In the genomic region with DNA sequence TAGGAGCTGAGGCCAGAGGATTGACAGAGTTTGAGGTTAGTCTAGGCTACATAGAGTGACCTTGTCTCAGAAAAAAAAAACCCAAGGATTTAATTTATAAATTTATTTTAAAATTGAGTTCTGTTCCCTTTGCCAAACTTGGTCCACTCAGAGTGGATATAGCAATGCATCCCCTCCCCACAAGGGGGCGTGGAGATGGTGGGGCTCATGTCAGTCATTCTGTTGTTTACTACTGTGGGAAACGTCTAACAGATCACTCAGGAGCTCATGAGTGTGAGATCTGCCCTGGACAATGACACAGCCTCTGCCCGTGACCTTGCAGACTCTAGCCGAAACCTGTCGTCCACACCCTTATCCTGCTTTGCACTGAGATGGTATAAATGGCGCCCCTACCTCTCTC, we compare ENCODE assay signal across 15 mouse cellular contexts. TPM values are rescaled to one million over a fixed set of nuclear protein-coding genes. Genes with fewer than 3 reads are reported as not detected.
DNase-seq lines count a peak whose midpoint lies in the region; ATAC-seq and TF ChIP-seq lines count a peak whose summit lies in the region.
"Had no signal": no experiment of that assay in that cellular context is flagged by ENCODE, and none has a peak within 500 bp of the region (broad histone marks: within the 10 kb centered on the region; RNA-seq: fewer than 3 reads in every experiment).

No protein-coding gene starts in this region.

- intact Hi-C loops in left cerebral cortex, postnatal 36 days (cut with DNase I), result no loop called here

- H3K4me3 ChIP-seq in liver, postnatal 0 days (ENCODE audit: low read depth, low read length), result no peak overlapping the region
- no peak overlapping the region for H3K4me3 ChIP-seq in liver, embryonic 11.5 days (ENCODE audit: low read depth, low read length)
- H3K4me3 ChIP-seq in CH12.LX (replicated peaks in 1 of 3; ENCODE audit: low read depth in 2 of 3, low read length in 2 of 3, poor library complexity in 1 of 3), result no peak overlapping the region
- H3K4me3 ChIP-seq: heart, adult 2 months; midbrain, embryonic 13.5 days; neural tube, embryonic 13.5 days; stomach, embryonic 15.5 days had no signal

- no peak for TF ChIP-seq EP300 in liver, postnatal 0 days (IDR thresholded peaks at IDR 0.05; ENCODE audit: low read depth)
- TF ChIP-seq EP300 in CH12.LX (IDR thresholded peaks at IDR 0.05; ENCODE audit: low read length), result no peak

- in situ Hi-C loops in CH12.LX (cut with MboI; ENCODE audit: low pct_ligation_motif_present, low pct_unique_long_range_greater_than_20kb, low sequenced_read_pairs), result no loop called here

- no peak overlapping the region for H3K27ac ChIP-seq in liver, postnatal 0 days (ENCODE audit: low read depth)
- H3K27ac ChIP-seq in liver, embryonic 11.5 days (ENCODE audit: low read depth, low read length), result no peak overlapping the region
- H3K27ac ChIP-seq in CH12.LX (ENCODE audit: insufficient read depth, low read depth), result no peak overlapping the region
- H3K27ac ChIP-seq: heart, adult 2 months; midbrain, embryonic 13.5 days; neural tube, embryonic 13.5 days; stomach, embryonic 15.5 days had no signal

- peak; percentile 10 to 13 for DNase-seq in cerebellum, postnatal 10 days
- DNase-seq in liver, postnatal 0 days, result peak; percentile 15
- no peak for DNase-seq in liver, embryonic 11.5 days (ENCODE audit: low spot score)
- peak; percentile 12 for DNase-seq in CH12.LX (ENCODE audit: extremely low read depth)
- peak; percentile 74 for DNase-seq in ZHBTc4 (ENCODE audit: low read depth, low spot score)
- DNase-seq in frontal cortex, postnatal 25 days (ENCODE audit: low spot score in 2 of 2), result no peak
- DNase-seq in left cerebral cortex, postnatal 36 days (ENCODE audit: low spot score in 2 of 2), result no peak
- DNase-seq: heart, adult 2 months; heart, postnatal 36 days had no signal

- no peak for TF ChIP-seq RAD21 in CH12.LX (IDR thresholded peaks at IDR 0.05; ENCODE audit: low read depth, low read length)

- H3K36me3 ChIP-seq in liver, postnatal 0 days (replicated peaks; ENCODE audit: insufficient read depth, low read length), result no peaks in the 10 kb centered on the region
- no peaks in the 10 kb centered on the region for H3K36me3 ChIP-seq in liver, embryonic 11.5 days (ENCODE audit: control insufficient read depth, insufficient read depth, low read length)
- H3K36me3 ChIP-seq in CH12.LX (replicated peaks in 1 of 2; ENCODE audit: control insufficient read depth in 1 of 2, insufficient read depth in 1 of 2, low read length in 1 of 2), result no peaks in the 10 kb centered on the region
- H3K36me3 ChIP-seq: midbrain, embryonic 13.5 days; neural tube, embryonic 13.5 days; stomach, embryonic 15.5 days had no signal

- no peaks in the 10 kb centered on the region for H3K79me2 ChIP-seq in CH12.LX (replicated peaks; ENCODE audit: control insufficient read depth, extremely low read depth, insufficient read depth, poor library complexity, severe bottlenecking)

- 55% methylated on average over 6 of the region's 6 CpGs for WGBS in liver, postnatal 0 days (ENCODE audit: insufficient replicate concordance)
- 60% methylated on average over 6 of the region's 6 CpGs for WGBS in liver, embryonic 11.5 days

- no peak overlapping the region for H3K9ac ChIP-seq in liver, postnatal 0 days (replicated peaks)
- H3K9ac ChIP-seq in liver, embryonic 11.5 days (ENCODE audit: low read depth, low read length), result no peak overlapping the region
- no peak overlapping the region for H3K9ac ChIP-seq in CH12.LX (ENCODE audit: insufficient read depth, low read depth)
- H3K9ac ChIP-seq: midbrain, embryonic 13.5 days; neural tube, embryonic 13.5 days; stomach, embryonic 15.5 days had no signal

- H3K9me3 ChIP-seq in liver, postnatal 0 days (ENCODE audit: low read length), result no peaks in the 10 kb centered on the region
- no peaks in the 10 kb centered on the region for H3K9me3 ChIP-seq in liver, embryonic 11.5 days (ENCODE audit: control insufficient read depth, low read length)
- H3K9me3 ChIP-seq in CH12.LX (replicated peaks; ENCODE audit: low read length), result no peaks in the 10 kb centered on the region
- H3K9me3 ChIP-seq: midbrain, embryonic 13.5 days; neural tube, embryonic 13.5 days; stomach, embryonic 15.5 days had no signal

- dilution Hi-C loops in CH12.LX (cut with MboI; ENCODE audit: extremely low pct_ligation_motif_present, extremely low pct_unique_long_range_greater_than_20kb, low sequenced_read_pairs), result no loop called here

- H3K4me2 ChIP-seq in liver, postnatal 0 days (ENCODE audit: low read depth, low read length), result no peak overlapping the region
- H3K4me2 ChIP-seq in liver, embryonic 11.5 days, result no peak overlapping the region
- H3K4me2 ChIP-seq in CH12.LX (ENCODE audit: insufficient read depth, low read depth, poor library complexity, severe bottlenecking), result no peak overlapping the region
- H3K4me2 ChIP-seq: midbrain, embryonic 13.5 days; neural tube, embryonic 13.5 days; stomach, embryonic 15.5 days had no signal

- H3K4me1 ChIP-seq in liver, postnatal 0 days (ENCODE audit: insufficient read depth), result no peaks in the 10 kb centered on the region
- H3K4me1 ChIP-seq in liver, embryonic 11.5 days (replicated peaks; ENCODE audit: control insufficient read depth, insufficient read depth, low read length), result no peaks in the 10 kb centered on the region
- H3K4me1 ChIP-seq in CH12.LX (ENCODE audit: control insufficient read depth in 1 of 2, insufficient read depth in 2 of 2), result no peaks in the 10 kb centered on the region
- H3K4me1 ChIP-seq: midbrain, embryonic 13.5 days; neural tube, embryonic 13.5 days; stomach, embryonic 15.5 days had no signal

- peak; percentile 38; the same call in 1 of the 2 replicates for TF ChIP-seq CTCF in liver, postnatal 0 days (IDR thresholded peaks at IDR 0.05; ENCODE audit: low read depth)
- TF ChIP-seq CTCF in CH12.LX (conservative IDR thresholded peaks at IDR 0.05 in 1 of 2, IDR thresholded peaks at IDR 0.05 in 1 of 2; ENCODE audit: low read depth in 2 of 2, low read length in 2 of 2), result peak in 1 of 2 experiments; percentile 52; a peak in 3 of 4 replicates

- no peaks in the 10 kb centered on the region for H3K27me3 ChIP-seq in liver, postnatal 0 days (ENCODE audit: insufficient read depth, low read length)
- no peaks in the 10 kb centered on the region for H3K27me3 ChIP-seq in liver, embryonic 11.5 days (replicated peaks; ENCODE audit: control insufficient read depth, insufficient read depth, low read length)
- peaks cover 22% of the 10 kb centered on the region for H3K27me3 ChIP-seq in CH12.LX (replicated peaks)
- H3K27me3 ChIP-seq: midbrain, embryonic 13.5 days; neural tube, embryonic 13.5 days; stomach, embryonic 15.5 days had no signal

- ATAC-seq in cerebellum, adult (ENCODE audit: insufficient number of reproducible peaks, low FRiP score, low TSS enrichment), result no peak
- ATAC-seq in liver, postnatal 0 days, result no peak
- no peak for ATAC-seq in liver, embryonic 11.5 days (replicated peaks; ENCODE audit: low FRiP score)
- ATAC-seq: midbrain, embryonic 13.5 days had no signal

- no peak for TF ChIP-seq POLR2A in CH12.LX (IDR thresholded peaks at IDR 0.05; ENCODE audit: low read depth, low read length)

TF ChIP-seq in CH12.LX, 34 proteins besides CTCF, POLR2A, EP300 and RAD21:
- no peak for TF ChIP-seq MAZ (IDR thresholded peaks at IDR 0.05; ENCODE audit: low read depth, low read length)
- TF ChIP-seq MXI1 (IDR thresholded peaks at IDR 0.05; ENCODE audit: low read depth, low read length), result no peak
- no peak for TF ChIP-seq TBP (conservative IDR thresholded peaks at IDR 0.05; ENCODE audit: low read depth, low read length)
- no peak for TF ChIP-seq ELF1 (IDR thresholded peaks at IDR 0.05; ENCODE audit: low read depth, low read length)
- no peak for TF ChIP-seq USF2 (conservative IDR thresholded peaks at IDR 0.05; ENCODE audit: low read depth, low read length)
- TF ChIP-seq ETS1 (conservative IDR thresholded peaks at IDR 0.05; ENCODE audit: low read depth, low read length), result no peak
- TF ChIP-seq PAX5 (IDR thresholded peaks at IDR 0.05; ENCODE audit: low read length), result no peak
- TF ChIP-seq IRF4 (IDR thresholded peaks at IDR 0.05; ENCODE audit: low read depth, low read length), result no peak
- no peak for TF ChIP-seq POLR2AphosphoS2 (IDR thresholded peaks at IDR 0.05; ENCODE audit: low read depth, low read length)
- TF ChIP-seq NELFE (IDR thresholded peaks at IDR 0.05; ENCODE audit: low read depth, low read length), result no peak
- TF ChIP-seq BHLHE40 (IDR thresholded peaks at IDR 0.05; ENCODE audit: low read depth, low read length), result no peak
- no peak for TF ChIP-seq ZMIZ1 (IDR thresholded peaks at IDR 0.05; ENCODE audit: low read depth, low read length)
- no peak for TF ChIP-seq NRF1 (IDR thresholded peaks at IDR 0.05; ENCODE audit: low read depth, low read length)
- TF ChIP-seq RCOR1 (conservative IDR thresholded peaks at IDR 0.05; ENCODE audit: low read depth, low read length), result no peak
TF ChIP-seq in CH12.LX: peak in this region for 0.

RNA-seq across cellular contexts. Expression of a gene that starts 16.1 kb away (rescaled TPM):
- not detected in 2 replicates for polyA plus RNA-seq in liver, postnatal 0 days (2015; fragmentation: Nextera tagmentation; extraction: Ambion mirVana)
- polyA plus RNA-seq in liver, embryonic 11.5 days (2014; fragmentation: Nextera tagmentation; extraction: Ambion mirVana), result not detected in 2 replicates
- not detected in 2 replicates for total RNA-seq in CH12.LX (2012; rRNA removed)
- not detected in 2 replicates for total RNA-seq in CH12.LX (2014; rRNA removed)
- polyA plus RNA-seq in CH12.LX (2012; ENCODE audit: insufficient read length, low read depth), result not detected in 2 replicates
- total RNA-seq in left cerebral cortex, postnatal 36 days (2021), result not detected
- total RNA-seq: heart, adult 2 months; heart, postnatal 36 days; left cerebral cortex, postnatal 14 days had no signal
- polyA plus RNA-seq: heart, adult 2 months; midbrain, embryonic 13.5 days; neural tube, embryonic 13.5 days; stomach, embryonic 15.5 days had no signal

RNA-seq across cellular contexts. Expression of a gene that starts 22.7 kb away (rescaled TPM):
- polyA plus RNA-seq in liver, postnatal 0 days (2015; fragmentation: Nextera tagmentation; extraction: Ambion mirVana), result not detected in 2 replicates
- polyA plus RNA-seq in liver, embryonic 11.5 days (2014; fragmentation: Nextera tagmentation; extraction: Ambion mirVana), result not detected in 2 replicates
- total RNA-seq in CH12.LX (2012; rRNA removed), result not detected in 2 replicates
- not detected in 2 replicates for total RNA-seq in CH12.LX (2014; rRNA removed)
- not detected in 2 replicates for polyA plus RNA-seq in CH12.LX (2012; ENCODE audit: insufficient read length, low read depth)
- total RNA-seq in left cerebral cortex, postnatal 36 days (2021), result not detected
- total RNA-seq: heart, adult 2 months; heart, postnatal 36 days; left cerebral cortex, postnatal 14 days had no signal
- polyA plus RNA-seq: heart, adult 2 months; liver, embryonic 16.5 days; midbrain, embryonic 13.5 days; neural tube, embryonic 13.5 days; stomach, embryonic 15.5 days had no signal

RNA-seq across cellular contexts. Expression of a gene that starts 56.6 kb away (rescaled TPM):
- not detected in 2 replicates for polyA plus RNA-seq in liver, postnatal 0 days (2015; fragmentation: Nextera tagmentation; extraction: Ambion mirVana)
- polyA plus RNA-seq in liver, embryonic 11.5 days (2014; fragmentation: Nextera tagmentation; extraction: Ambion mirVana), result 0.08 TPM in 1 of 2 replicates, not detected in the other
- not detected in 2 replicates for total RNA-seq in CH12.LX (2012; rRNA removed)
- total RNA-seq in CH12.LX (2014; rRNA removed), result not detected in 2 replicates
- polyA plus RNA-seq in CH12.LX (2012; ENCODE audit: insufficient read length, low read depth), result not detected in 2 replicates
- total RNA-seq in left cerebral cortex, postnatal 36 days (2021), result not detected
- total RNA-seq: heart, adult 2 months; heart, postnatal 36 days; left cerebral cortex, postnatal 14 days had no signal
- polyA plus RNA-seq: heart, adult 2 months; liver, embryonic 16.5 days; midbrain, embryonic 13.5 days; neural tube, embryonic 13.5 days; stomach, embryonic 15.5 days had no signal

Comparison
In these comparisons a context has a peak if more than half of its experiments do, and no peak if none do; other contexts are left out.
1. DNase-seq: peak in cerebellum, postnatal 10 days (2 of 2), liver, postnatal 0 days (single experiment), CH12.LX (single experiment) and ZHBTc4 (single experiment); none in liver, embryonic 11.5 days (single experiment), frontal cortex, postnatal 25 days (0 of 2) and left cerebral cortex, postnatal 36 days (0 of 2).